Mouse (Mus musculus) lung, adult 2 months (tissue): Measurements from ENCODE around the gene Gm11011.

Experiments used
- CTCF ChIP-seq: fragments of 200-500 bp; IDR thresholded peaks from 2 replicates; pipeline ENCODE4 v1.5.1; 2011; ENCODE audit warnings: mild to moderate bottlenecking, low read length, control low read depth; ENCODE audit not compliant: insufficient read depth
- POLR2A ChIP-seq: fragments of 200-500 bp; IDR thresholded peaks from 2 replicates; pipeline ENCODE4 v1.6.1; 2011; ENCODE audit warnings: low read depth, mild to moderate bottlenecking, control low read depth, low read length, borderline replicate concordance; ENCODE audit errors: extremely low read depth

DNA sequence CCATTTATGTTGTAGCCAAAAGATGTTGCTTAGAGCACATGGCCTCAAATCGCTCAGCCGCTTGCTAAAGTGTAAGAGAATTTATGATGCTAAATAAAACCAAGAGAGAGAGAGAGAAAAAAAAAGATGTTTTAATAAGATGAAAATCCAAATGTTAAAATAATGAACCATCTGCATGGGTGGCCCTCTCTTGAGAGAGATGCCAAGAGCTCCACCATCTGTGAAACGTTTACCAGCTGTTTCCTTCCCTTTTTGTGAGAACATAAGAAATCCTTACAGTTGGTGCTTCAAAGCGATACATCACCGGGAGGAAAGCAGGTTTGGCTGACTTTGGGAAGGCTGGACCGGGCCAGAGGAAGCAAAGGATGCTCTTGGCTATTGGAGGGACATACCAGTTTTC is 12.6 kb upstream of the Gm11011 start:
- TF ChIP-seq POLR2A (no peak), CTCF (no peak)
